Mouse (Mus musculus) hindbrain, embryonic 10.5 days (tissue): ENCODE results near the gene Med10. TPM values are rescaled to one million over a fixed set of nuclear protein-coding genes. Genes with fewer than 3 reads are reported as not detected.

ENCODE experiments used
- DNase-seq: peaks from one replicate; pipeline ENCODE4 v3.0.0-alpha.2; 2017; ENCODE audit warnings: low spot score
- H3K27ac ChIP-seq: fragments of 300-500 bp; sonication (generic); 2 replicates; pipeline ENCODE4 v1.5.1; 2016; ENCODE audit warnings: mild to moderate bottlenecking, moderate library complexity
- H3K27me3 ChIP-seq: fragments of 300-500 bp; sonication (generic); 2 replicates; pipeline ENCODE4 v1.6.1; 2016; ENCODE audit warnings: mild to moderate bottlenecking; ENCODE audit not compliant: poor library complexity, insufficient read depth, severe bottlenecking
- H3K36me3 ChIP-seq: fragments of 300-500 bp; sonication (generic); 2 replicates; pipeline ENCODE4 v1.6.1; 2016; ENCODE audit warnings: mild to moderate bottlenecking, moderate library complexity
- H3K4me1 ChIP-seq: fragments of 300-500 bp; sonication (generic); replicated peaks from 2 replicates; pipeline ENCODE4 v1.6.1; 2016; ENCODE audit warnings: mild to moderate bottlenecking
- H3K4me3 ChIP-seq: fragments of 300-500 bp; sonication (generic); 2 replicates; pipeline ENCODE4 v1.5.1; 2016; ENCODE audit warnings: mild to moderate bottlenecking, moderate library complexity
- H3K9me3 ChIP-seq: fragments of 300-500 bp; sonication (generic); 2 replicates; pipeline ENCODE4 v1.6.1; 2016; ENCODE audit warnings: mild to moderate bottlenecking, moderate library complexity
- WGBS: fragments of 180-500 bp; shearing (Covaris S2); methylation state at CpG from one replicate; pipeline ENCODE4 v1.1.7; 2016; 5-methylcytosine and 5-hydroxymethylcytosine counted together
- polyA plus RNA-seq: library from polyadenylated mRNA; unstranded; fragments of >200 nt; fragmentation: Nextera tagmentation; extraction: Ambion mirVana; gene quantifications from 2 replicates; pipeline ENCODE4 v1.2.1, GENCODE M21; 2016

The Med10 gene
- polyA plus RNA-seq, 1 experiment from 2014 or later: 229 TPM

- no peaks in the 10 kb centered on the region for H3K36me3 ChIP-seq
- no peak overlapping the region for H3K4me3 ChIP-seq
- H3K27me3 ChIP-seq: no peaks in the 10 kb centered on the region
- peak; percentile 45 for DNase-seq
- H3K4me1 ChIP-seq: peaks cover 5% of the 10 kb centered on the region; the same call in 1 of the 2 replicates
- WGBS: 75% methylated on average over 5 of the region's 5 CpGs
- H3K27ac ChIP-seq: no peak overlapping the region
- no peaks in the 10 kb centered on the region for H3K9me3 ChIP-seq
These were observed 50.1 kb downstream of the Med10 start for GRCm38 (mm10) chr13:69852313-69852712.

DNA sequence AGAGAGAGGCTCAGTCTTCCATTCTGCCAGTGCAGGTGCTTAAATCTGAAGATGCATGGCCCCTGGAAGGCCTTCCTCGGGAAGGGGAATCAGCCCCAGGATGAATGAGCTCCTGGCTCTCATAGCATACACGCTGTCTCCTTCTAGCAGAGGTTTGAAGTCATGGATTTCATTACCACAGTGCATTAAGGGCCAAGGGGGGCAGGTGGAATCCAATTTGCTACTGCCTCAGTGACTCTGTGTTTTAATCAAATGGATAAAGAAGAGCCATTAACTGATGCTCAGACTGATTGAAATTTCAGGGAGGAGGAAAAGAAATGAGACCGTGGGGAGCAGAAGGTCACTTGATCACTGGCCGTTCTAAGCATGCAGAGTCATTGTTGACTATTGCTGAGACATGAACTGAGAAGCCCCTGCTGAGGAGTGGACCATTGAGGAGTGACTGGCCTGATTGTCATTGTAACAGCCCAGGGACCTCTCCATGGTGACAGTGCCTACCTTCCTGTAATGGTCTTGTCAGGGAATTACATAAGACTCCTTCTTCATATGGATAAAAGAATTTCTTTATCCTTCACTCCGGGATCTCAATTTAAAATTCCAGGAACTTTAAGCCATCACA is 51.3 kb downstream of the Med10 start:
- Histone ChIP-seq H3K36me3 (no peaks in the 10 kb centered on the region), H3K27ac (no peak overlapping the region), H3K4me3 (no peak overlapping the region), H3K9me3 (no peaks in the 10 kb centered on the region), H3K27me3 (no peaks in the 10 kb centered on the region), H3K4me1 (peaks cover 5% of the 10 kb centered on the region; the same call in 1 of the 2 replicates)
- WGBS: 45% methylated on average over 5 of the region's 5 CpGs
- DNase-seq: peak; percentile 3

- WGBS: 87% methylated on average over 1 of the region's 1 CpGs
- H3K36me3 ChIP-seq: no peaks in the 10 kb centered on the region
- H3K27me3 ChIP-seq: no peaks in the 10 kb centered on the region
- no peak for DNase-seq
- peaks cover 5% of the 10 kb centered on the region; the same call in 1 of the 2 replicates for H3K4me1 ChIP-seq
- no peak overlapping the region for H3K4me3 ChIP-seq
- no peak overlapping the region for H3K27ac ChIP-seq
- no peaks in the 10 kb centered on the region for H3K9me3 ChIP-seq
These were observed 53.7 kb downstream of the Med10 start for GRCm38 (mm10) chr13:69855941-69856340.

DNA sequence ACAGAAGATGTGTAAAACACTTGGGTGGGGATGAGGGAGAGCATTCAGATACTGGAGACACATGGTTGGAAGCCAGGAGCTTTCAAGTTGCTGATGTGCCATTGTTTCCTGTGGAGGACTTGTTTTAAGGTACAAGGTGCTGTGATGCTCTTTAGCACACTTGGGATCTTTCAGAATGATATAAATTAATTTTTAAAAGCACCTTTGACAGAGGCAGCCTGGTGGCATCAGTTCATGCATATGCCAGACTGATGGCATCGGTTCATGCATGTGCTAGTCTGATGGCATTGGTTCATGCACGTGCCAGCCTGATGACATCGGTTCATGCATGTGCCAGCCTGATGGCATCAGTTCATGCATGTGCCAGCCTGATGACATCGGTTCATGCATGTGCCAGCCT is 60.1 kb downstream of the Med10 start:
- H3K27me3 ChIP-seq: no peaks in the 10 kb centered on the region
- WGBS: 96% methylated on average over 4 of the region's 4 CpGs
- DNase-seq: no peak
- H3K4me1 ChIP-seq: no peaks in the 10 kb centered on the region
- no peak overlapping the region for H3K4me3 ChIP-seq
- H3K27ac ChIP-seq: no peak overlapping the region
- H3K9me3 ChIP-seq: no peaks in the 10 kb centered on the region
- H3K36me3 ChIP-seq: no peaks in the 10 kb centered on the region

DNA sequence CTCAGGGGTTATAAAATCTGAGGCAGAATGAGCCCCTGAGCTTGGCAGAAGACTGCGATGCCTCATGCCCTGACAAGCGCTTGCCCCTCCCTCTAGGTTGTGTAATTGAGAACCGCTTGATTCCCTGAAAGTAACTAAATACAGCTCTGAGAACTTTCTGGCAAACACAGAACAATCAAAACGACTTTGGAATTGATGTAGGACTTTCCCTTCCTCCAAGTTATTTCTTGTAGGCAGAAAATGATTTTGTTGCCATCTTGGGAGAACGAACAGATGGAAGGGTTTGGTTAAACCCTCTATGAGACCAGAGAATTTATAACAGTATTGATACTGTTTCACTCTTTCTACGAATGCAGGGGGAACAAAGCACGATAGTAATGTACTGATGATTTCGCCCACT is 62.7 kb downstream of the Med10 start:
- WGBS: 87% methylated on average over 8 of the region's 8 CpGs
- no peak overlapping the region for H3K27ac ChIP-seq

More for the DNA sequence above, 62.7 kb downstream of the Med10 start:
- H3K4me1 ChIP-seq: no peaks in the 10 kb centered on the region
- no peaks in the 10 kb centered on the region for H3K36me3 ChIP-seq
- DNase-seq: no peak
- H3K4me3 ChIP-seq: no peak overlapping the region
- H3K9me3 ChIP-seq: no peaks in the 10 kb centered on the region
- H3K27me3 ChIP-seq: no peaks in the 10 kb centered on the region

Other genes starting within 250 kb of the Med10 start
- 24.3 and 28.9 TPM in 2 replicates for gene Srd5a1, start 191.0 kb upstream of the Med10 start, polyA plus RNA-seq
- 2.6 and 6.1 TPM in 2 replicates for gene Ube2ql1, start 62.5 kb upstream of the Med10 start, polyA plus RNA-seq